Mouse (Mus musculus) forebrain, embryonic 16.5 days (tissue): Measurements from ENCODE around the gene Hist1h4n. TPM values are rescaled to one million over a fixed set of nuclear protein-coding genes. Genes with fewer than 3 reads are reported as not detected.
"Not testable (repeated sequence)": the region's sequence is repeated elsewhere in the genome, so short reads cannot be mapped to it uniquely, and the experiment has no call there.

Source experiments
- ATAC-seq: fragments of 200-750 bp; cut with Nextera tagmentation; 2 replicates; pipeline ENCODE4 v1.8.0; 2017; ENCODE audit warnings: mild to moderate bottlenecking, moderate library complexity
- H3K27ac ChIP-seq: fragments of 300-500 bp; sonication (generic); 2 replicates; pipeline ENCODE4 v1.5.1; 2014; ENCODE audit warnings: low read length, control low read depth
- H3K27me3 ChIP-seq: fragments of 300-500 bp; sonication (generic); replicated peaks from 2 replicates; pipeline ENCODE4 v1.6.1; 2014; ENCODE audit warnings: low read length; ENCODE audit not compliant: control insufficient read depth, insufficient read depth
- H3K36me3 ChIP-seq: fragments of 300-500 bp; sonication (generic); 2 replicates; pipeline ENCODE4 v1.6.1; 2014; ENCODE audit not compliant: control insufficient read depth, insufficient read depth
- H3K4me1 ChIP-seq: fragments of 300-500 bp; sonication (generic); replicated peaks from 2 replicates; pipeline ENCODE4 v1.6.1; 2014; ENCODE audit warnings: low read length; ENCODE audit not compliant: control insufficient read depth, insufficient read depth
- H3K4me2 ChIP-seq: fragments of 300-500 bp; sonication (generic); 2 replicates; pipeline ENCODE4 v1.6.1; 2014; ENCODE audit warnings: mild to moderate bottlenecking, low read length, control low read depth
- H3K4me3 ChIP-seq: fragments of 300-500 bp; sonication (generic); replicated peaks from 2 replicates; pipeline ENCODE4 v1.5.1; 2014; ENCODE audit warnings: mild to moderate bottlenecking, low read length, control low read depth
- H3K9ac ChIP-seq: fragments of 300-500 bp; sonication (generic); replicated peaks from 2 replicates; pipeline ENCODE4 v1.6.1; 2014; ENCODE audit warnings: low read depth, low read length, control low read depth
- H3K9me3 ChIP-seq: fragments of 300-500 bp; sonication (generic); 2 replicates; pipeline ENCODE4 v1.6.1; 2016; ENCODE audit warnings: low read length; ENCODE audit not compliant: control insufficient read depth
- WGBS: fragments of 180-500 bp; shearing (Covaris S2); extraction: QIAGEN DNeasy Blood & Tissue Kit; methylation state at CpG from one replicate; pipeline ENCODE4 v1.1.7; 2014; 5-methylcytosine and 5-hydroxymethylcytosine counted together
- polyA plus RNA-seq: library from polyadenylated mRNA; unstranded; fragments of >200 nt; fragmentation: Nextera tagmentation; extraction: Ambion mirVana; gene quantifications from 2 replicates; pipeline ENCODE4 v1.2.1, GENCODE M21; 2015

Gene Hist1h4n
- polyA plus RNA-seq = 5.9 and 6.4 TPM in 2 replicates

- under 1% methylated on average over 18 of the region's 58 CpGs for WGBS
- H3K9ac ChIP-seq, H3K9me3 ChIP-seq, H3K4me1 ChIP-seq, H3K36me3 ChIP-seq, H3K27me3 ChIP-seq, H3K27ac ChIP-seq: not testable (repeated sequence)
- Histone ChIP-seq H3K4me3 (peak within 1 kb of the TSS; percentile 22; the same call in 1 of the 2 replicates), H3K4me2 (peak within 1 kb of the TSS; percentile 39)
- ATAC-seq = peak; percentile 80
Observed at GRCm38 (mm10) chr13:21831418-21832394, at the start of gene Hist1h4n. Hist1h4n (minus strand) TSS chr13:21832196.

DNA sequence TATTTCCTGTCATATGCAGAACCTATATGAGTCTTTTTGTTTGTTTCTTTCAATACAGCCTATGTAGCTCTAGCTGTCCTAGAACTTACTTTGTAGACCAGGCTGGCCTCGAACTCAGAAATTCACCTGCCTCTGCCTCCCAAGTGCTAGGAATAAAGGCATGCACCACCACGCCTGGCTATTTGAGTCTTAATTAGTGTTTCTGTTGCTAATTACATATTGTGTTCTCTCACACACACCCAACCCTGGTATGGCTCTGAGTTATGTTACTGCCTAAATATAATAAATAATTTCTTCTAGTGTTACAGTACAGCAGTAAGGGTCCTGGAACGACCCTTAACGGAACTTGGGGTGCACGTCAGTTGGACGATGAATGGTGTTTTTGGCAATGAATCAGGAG is 48.7 kb upstream of the Hist1h4n start:
- no peak for ATAC-seq
- no peaks in the 10 kb centered on the region for H3K36me3 ChIP-seq
- 79% methylated on average over 6 of the region's 6 CpGs for WGBS
- H3K9ac ChIP-seq = no peak overlapping the region
- H3K4me1 ChIP-seq = no peaks in the 10 kb centered on the region
- peaks cover 3% of the 10 kb centered on the region; the same call in 1 of the 2 replicates for H3K9me3 ChIP-seq
- no peak overlapping the region for H3K4me2 ChIP-seq
- no peak overlapping the region for H3K27ac ChIP-seq
- no peak overlapping the region for H3K4me3 ChIP-seq
- H3K27me3 ChIP-seq = 0 out of 2 replicates have a peak, but pooled peaks cover 2% of the 10 kb centered on the region

GRCm38 (mm10) chr13:21865503-21865902 is 33.5 kb upstream of the Hist1h4n start:
- H3K27me3 ChIP-seq, H3K36me3 ChIP-seq, H3K27ac ChIP-seq, ATAC-seq, H3K4me3 ChIP-seq, H3K4me1 ChIP-seq, H3K4me2 ChIP-seq, H3K9me3 ChIP-seq, H3K9ac ChIP-seq: not testable (repeated sequence)
- 80% methylated on average over 3 of the region's 3 CpGs for WGBS

GRCm38 (mm10) chr13:21861608-21862007 is 29.6 kb upstream of the Hist1h4n start:
- no peak overlapping the region for H3K4me2 ChIP-seq
- no peaks in the 10 kb centered on the region for H3K27me3 ChIP-seq
- no peaks in the 10 kb centered on the region for H3K36me3 ChIP-seq
- no peak overlapping the region for H3K4me3 ChIP-seq
- H3K4me1 ChIP-seq = no peaks in the 10 kb centered on the region
- WGBS = 18% methylated on average over 5 of the region's 5 CpGs
- no peak overlapping the region for H3K9ac ChIP-seq
- H3K9me3 ChIP-seq = no peaks in the 10 kb centered on the region; the same call in 1 of the 2 replicates
- no peak overlapping the region for H3K27ac ChIP-seq
- no peak for ATAC-seq

GRCm38 (mm10) chr13:21855698-21856162 is 23.7 kb upstream of the Hist1h4n start:
- under 1% methylated on average over 15 of the region's 15 CpGs for WGBS
- H3K9ac ChIP-seq = peak overlapping the region; percentile 28
- H3K4me3 ChIP-seq = peak overlapping the region; percentile 37
- no peaks in the 10 kb centered on the region for H3K9me3 ChIP-seq
- H3K27me3 ChIP-seq = no peaks in the 10 kb centered on the region
- no peaks in the 10 kb centered on the region for H3K36me3 ChIP-seq
- H3K4me2 ChIP-seq = peak overlapping the region; percentile 39
- peak; percentile 70 for ATAC-seq
- H3K27ac ChIP-seq = no peak overlapping the region
- H3K4me1 ChIP-seq = no peaks in the 10 kb centered on the region; the same call in 1 of the 2 replicates

DNA sequence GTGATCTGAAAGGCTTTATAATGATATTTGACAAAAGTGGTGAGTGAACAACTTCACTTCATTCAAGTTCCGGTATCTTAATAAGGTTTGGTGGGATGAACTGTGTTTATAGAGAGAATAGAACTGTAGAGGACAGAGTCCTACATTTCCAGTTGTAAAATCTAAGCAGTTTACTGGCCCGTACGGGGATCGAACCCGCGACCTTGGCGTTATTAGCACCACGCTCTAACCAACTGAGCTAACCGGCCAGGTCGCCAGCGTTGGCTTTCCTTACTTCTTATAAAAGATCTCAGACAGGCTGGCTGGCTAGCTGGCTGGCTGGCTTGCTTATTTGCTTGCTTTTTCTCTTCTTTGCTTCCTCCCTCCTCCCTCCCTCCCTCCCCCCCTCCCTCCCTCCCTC is 23.1 kb upstream of the Hist1h4n start:
- WGBS = under 1% methylated on average over 11 of the region's 11 CpGs

DNA sequence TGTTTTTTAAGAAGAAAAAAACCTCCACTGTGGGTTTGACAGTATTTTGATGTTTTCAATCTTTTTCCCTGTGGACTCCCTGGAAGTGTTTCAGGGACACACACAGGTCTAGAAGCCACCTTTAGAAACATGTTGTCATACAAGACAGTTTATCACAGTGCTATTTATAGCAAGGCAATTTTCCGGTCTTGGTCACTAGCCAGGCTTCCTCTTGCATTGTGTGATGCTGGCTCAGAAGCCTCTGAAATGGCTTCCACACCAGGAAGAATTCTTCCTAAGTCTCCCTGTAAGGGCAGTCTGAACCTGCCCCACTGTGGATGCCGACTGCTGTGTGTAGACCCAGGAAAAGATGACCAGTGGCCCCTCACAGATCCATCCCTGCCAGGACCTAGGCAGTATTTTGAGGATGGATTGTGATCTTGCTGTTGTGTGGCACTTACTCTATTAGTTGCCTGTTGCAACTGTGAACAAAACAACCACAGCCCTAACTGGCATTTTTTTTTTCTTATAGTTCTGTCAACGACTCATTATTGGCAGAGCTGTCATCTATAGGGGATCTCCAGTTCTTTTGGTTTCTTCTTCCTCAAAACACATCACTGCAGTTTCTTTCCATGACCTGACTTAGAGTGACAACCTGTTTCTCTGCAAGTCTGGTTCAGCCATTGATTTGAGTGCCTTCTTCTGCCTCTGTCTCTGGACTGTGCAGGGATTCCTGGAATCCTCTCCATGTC is 20.4 kb upstream of the Hist1h4n start:
- Histone ChIP-seq H3K4me3 (no peak overlapping the region), H3K27me3 (no peaks in the 10 kb centered on the region), H3K27ac (no peak overlapping the region), H3K9ac (no peak overlapping the region), H3K4me1 (no peaks in the 10 kb centered on the region; the same call in 1 of the 2 replicates), H3K9me3 (no peaks in the 10 kb centered on the region), H3K36me3 (no peaks in the 10 kb centered on the region), H3K4me2 (no peak overlapping the region)
- no peak for ATAC-seq
- 64% methylated on average over 3 of the region's 3 CpGs for WGBS

More for the DNA sequence above, 23.1 kb upstream of the Hist1h4n start:
- no peaks in the 10 kb centered on the region; the same call in 1 of the 2 replicates for H3K4me1 ChIP-seq
- H3K9me3 ChIP-seq = no peaks in the 10 kb centered on the region
- H3K27ac ChIP-seq = no peak overlapping the region
- ATAC-seq = peak; percentile 84
- H3K36me3 ChIP-seq = no peaks in the 10 kb centered on the region
- peak overlapping the region; percentile 37 for H3K4me3 ChIP-seq
- no peak overlapping the region for H3K9ac ChIP-seq
- H3K4me2 ChIP-seq = peak overlapping the region; percentile 39
- H3K27me3 ChIP-seq = no peaks in the 10 kb centered on the region

- not testable (repeated sequence) for H3K36me3 ChIP-seq, H3K9ac ChIP-seq, H3K4me3 ChIP-seq, H3K4me1 ChIP-seq, ATAC-seq, H3K4me2 ChIP-seq, H3K27ac ChIP-seq, H3K27me3 ChIP-seq, H3K9me3 ChIP-seq
- WGBS = 34% methylated on average over 1 of the region's 1 CpGs
Observed at GRCm38 (mm10) chr13:21850696-21851095, 18.7 kb upstream of the Hist1h4n start.

DNA sequence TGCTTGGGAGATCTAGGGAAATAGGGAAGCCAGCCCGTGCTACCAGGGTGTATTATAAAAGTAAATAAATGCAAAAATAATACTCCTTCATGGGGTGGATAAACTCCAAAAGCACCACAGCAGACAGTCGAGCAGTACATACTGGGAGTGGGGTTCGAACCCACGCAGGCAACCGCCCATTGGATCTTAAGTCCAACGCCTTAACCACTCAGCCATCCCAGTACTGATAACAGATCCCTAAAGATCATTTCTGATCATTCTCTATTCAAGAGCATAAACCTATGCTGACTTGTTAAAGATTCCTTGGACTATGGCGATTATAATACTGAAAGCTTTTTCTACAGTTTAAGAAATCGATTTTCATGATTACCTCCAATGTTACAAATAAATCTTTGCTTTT is 15.9 kb upstream of the Hist1h4n start:
- no peak for ATAC-seq
- H3K4me1 ChIP-seq = no peaks in the 10 kb centered on the region
- no peak overlapping the region for H3K9ac ChIP-seq
- H3K27ac ChIP-seq = no peak overlapping the region
- WGBS = 16% methylated on average over 8 of the region's 8 CpGs
- no peak overlapping the region for H3K4me3 ChIP-seq
- no peaks in the 10 kb centered on the region for H3K9me3 ChIP-seq
- no peaks in the 10 kb centered on the region for H3K36me3 ChIP-seq
- no peaks in the 10 kb centered on the region for H3K27me3 ChIP-seq
- H3K4me2 ChIP-seq = no peak overlapping the region
